Mouse (Mus musculus) liver, adult 2 months (tissue): ENCODE results near the gene 9230102O04Rik.

Source experiments
- CTCF ChIP-seq: fragments of 200-500 bp; IDR thresholded peaks from 2 replicates; pipeline ENCODE4 v1.5.1; 2011; ENCODE audit warnings: low read depth, low read length, control low read depth
- POLR2A ChIP-seq: fragments of 200-500 bp; IDR thresholded peaks from 2 replicates; pipeline ENCODE4 v1.6.1; 2011; ENCODE audit warnings: low read length, control low read depth; ENCODE audit not compliant: insufficient read depth; ENCODE audit errors: extremely low read depth

GRCm38 (mm10) chr2:9879092-9879491 is 10.2 kb downstream of the 9230102O04Rik start:
- TF ChIP-seq CTCF, result no peak
- TF ChIP-seq POLR2A, result no peak
